Mouse (Mus musculus): ENCODE measurements at regions not wholly inside any gene's neighbourhood (a gene's known extent, or its start where the extent isn't known, plus 50 kb on each side); places are given as distances from the start of the nearest gene placed in this dataset.
A peak's percentile ranks its signal among the peaks of the same experiment; 100 is the strongest.

DNA sequence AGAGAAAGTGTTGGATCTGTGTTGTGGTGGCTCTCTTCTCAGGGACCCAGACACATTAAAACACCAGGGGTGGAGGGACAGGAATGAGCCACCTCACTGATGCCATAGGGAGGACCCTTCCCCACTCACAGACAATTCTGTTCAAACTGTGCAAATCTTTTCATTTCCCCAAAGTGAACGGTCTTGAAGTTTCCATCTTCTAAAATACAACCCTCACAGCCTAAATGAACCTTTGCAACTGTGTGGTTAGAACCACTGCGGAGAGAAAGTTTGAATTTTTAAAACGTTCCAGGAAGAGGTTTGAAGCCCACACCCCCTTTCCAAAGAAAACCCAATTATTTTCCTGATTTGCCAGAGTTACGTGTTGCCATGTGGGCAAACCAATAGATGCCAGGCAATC is 467.7 kb downstream of the Vrk1 start:
- Histone ChIP-seq H3K27ac (replicated peaks) (no peak overlapping the region), H3K4me3 (no peak overlapping the region), H3K4me2 (peak overlapping the region; percentile 49), H3K27me3 (peaks cover 9% of the 10 kb centered on the region), H3K9ac (no peak overlapping the region), H3K9me3 (no peaks in the 10 kb centered on the region), H3K4me1 (replicated peaks) (peaks cover 51% of the 10 kb centered on the region), H3K36me3 (no peaks in the 10 kb centered on the region)
- 26% methylated on average over 4 of the region's 4 CpGs for WGBS
- no peak for ATAC-seq (ENCODE audit: low FRiP score, low read depth)

DNA sequence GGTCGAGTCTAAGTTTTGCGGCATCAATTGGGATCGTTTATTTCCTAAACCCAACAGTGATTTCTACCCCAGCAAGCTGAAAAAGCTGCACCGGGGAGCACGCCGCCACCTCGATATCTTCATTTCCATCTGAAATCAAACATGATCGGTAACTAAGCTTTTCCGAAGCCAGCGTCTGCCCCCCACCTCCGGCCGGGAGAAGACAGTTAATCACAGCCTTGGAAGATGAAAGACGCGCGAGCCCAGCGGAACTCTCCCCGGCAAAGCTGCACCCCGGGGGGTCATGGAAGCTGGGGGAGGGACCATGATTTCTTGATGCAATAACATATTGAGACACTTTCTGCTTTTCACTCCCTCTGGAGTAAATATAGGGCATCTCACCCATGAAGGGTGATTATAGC is 468.4 kb downstream of the Vrk1 start:
- Histone ChIP-seq H3K4me2 (peak overlapping the region; percentile 49), H3K9me3 (no peaks in the 10 kb centered on the region), H3K4me1 (replicated peaks) (peaks cover 51% of the 10 kb centered on the region), H3K9ac (no peak overlapping the region), H3K36me3 (no peaks in the 10 kb centered on the region), H3K27ac (replicated peaks) (no peak overlapping the region), H3K27me3 (peaks cover 13% of the 10 kb centered on the region), H3K4me3 (peak overlapping the region; percentile 24)
- WGBS: under 1% methylated on average over 18 of the region's 18 CpGs
- ATAC-seq (ENCODE audit: low FRiP score, low read depth): no peak

DNA sequence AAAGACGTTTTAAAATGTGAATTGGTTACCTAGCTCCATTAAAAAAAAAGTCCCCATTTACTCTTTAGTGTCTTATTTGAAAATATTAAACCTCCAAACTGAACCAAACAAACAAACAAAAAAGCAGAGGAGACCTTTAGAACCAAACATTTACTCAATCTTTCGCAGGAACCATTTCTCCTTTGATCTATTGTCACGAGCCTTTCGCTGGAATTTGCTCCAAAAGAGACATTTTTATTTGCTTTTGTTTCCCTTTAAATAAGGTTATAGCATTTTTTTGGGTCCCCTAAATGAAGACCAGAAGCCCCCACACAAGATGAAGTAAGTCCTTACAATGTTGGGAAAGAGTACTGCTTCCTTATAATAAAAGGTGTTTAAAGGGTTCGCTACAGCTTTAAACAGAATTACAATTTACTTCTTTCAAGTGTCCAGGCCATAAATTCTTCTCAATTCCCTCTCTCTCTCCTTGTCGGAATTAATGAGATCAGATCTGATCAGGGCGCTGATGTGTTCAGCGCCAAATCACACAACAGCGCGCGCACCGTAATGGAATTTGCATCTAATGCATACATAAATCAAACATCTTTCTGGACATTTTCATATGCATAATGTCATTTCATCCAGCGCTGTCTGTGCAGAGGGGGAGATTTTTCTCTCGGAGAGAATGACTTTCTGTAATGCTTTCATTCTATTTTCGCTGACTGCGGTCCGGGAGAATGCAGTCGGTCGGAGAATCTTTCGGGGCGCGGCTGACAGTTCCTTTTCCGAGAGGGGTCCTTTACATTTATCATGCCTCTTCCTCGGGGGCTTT is 469.2 kb downstream of the Vrk1 start:
- H3K9ac ChIP-seq: 0 out of 2 replicates have a peak overlapping the region, but pooled peaks have one; percentile 14
- peaks cover 13% of the 10 kb centered on the region for H3K27me3 ChIP-seq
- 1% methylated on average over 24 of the region's 24 CpGs for WGBS
- peak overlapping the region; percentile 49 for H3K27ac ChIP-seq (replicated peaks)
- no peaks in the 10 kb centered on the region for H3K9me3 ChIP-seq
- H3K36me3 ChIP-seq: no peaks in the 10 kb centered on the region
- H3K4me3 ChIP-seq: peak overlapping the region; percentile 30
- H3K4me2 ChIP-seq: peak overlapping the region; percentile 49
- ATAC-seq (ENCODE audit: low FRiP score, low read depth): no peak
- peaks cover 50% of the 10 kb centered on the region for H3K4me1 ChIP-seq (replicated peaks)

- H3K27ac ChIP-seq (replicated peaks): peak overlapping the region; percentile 49
- no peak for ATAC-seq (ENCODE audit: low FRiP score, low read depth)
- peak overlapping the region; percentile 30 for H3K4me3 ChIP-seq
- no peaks in the 10 kb centered on the region for H3K9me3 ChIP-seq
- peak overlapping the region; percentile 49 for H3K4me2 ChIP-seq
- no peaks in the 10 kb centered on the region for H3K36me3 ChIP-seq
- peak overlapping the region; percentile 14; the same call in 1 of the 2 replicates for H3K9ac ChIP-seq
- 4% methylated on average over 6 of the region's 6 CpGs for WGBS
- H3K27me3 ChIP-seq: peaks cover 13% of the 10 kb centered on the region
- peaks cover 44% of the 10 kb centered on the region for H3K4me1 ChIP-seq (replicated peaks)
Observed at GRCm38 (mm10) chr12:106479878-106480194, 469.8 kb downstream of the Vrk1 start.

GRCm38 (mm10) chr12:106480281-106481060 is 470.4 kb downstream of the Vrk1 start:
- peak overlapping the region; percentile 42; the same call in 1 of the 2 replicates for H3K27ac ChIP-seq (replicated peaks)
- peak; percentile 34; the same call in 1 of the 2 replicates for ATAC-seq (ENCODE audit: low FRiP score, low read depth)
- H3K4me1 ChIP-seq (replicated peaks): peaks cover 44% of the 10 kb centered on the region
- H3K9ac ChIP-seq: 0 out of 2 replicates have a peak overlapping the region, but pooled peaks have one; percentile 14
- H3K27me3 ChIP-seq: peaks cover 13% of the 10 kb centered on the region
- H3K9me3 ChIP-seq: no peaks in the 10 kb centered on the region
- no peak overlapping the region for H3K4me2 ChIP-seq
- H3K4me3 ChIP-seq: no peak overlapping the region
- 24% methylated on average over 12 of the region's 12 CpGs for WGBS
- no peaks in the 10 kb centered on the region for H3K36me3 ChIP-seq

GRCm38 (mm10) chr12:106501622-106502327 is 491.7 kb downstream of the Vrk1 start:
- no peaks in the 10 kb centered on the region for H3K27me3 ChIP-seq
- ATAC-seq (ENCODE audit: low FRiP score, low read depth): no peak
- no peaks in the 10 kb centered on the region for H3K4me1 ChIP-seq (replicated peaks)
- no peaks in the 10 kb centered on the region for H3K9me3 ChIP-seq
- WGBS: 38% methylated on average over 12 of the region's 12 CpGs
- H3K27ac ChIP-seq (replicated peaks): no peak overlapping the region
- H3K36me3 ChIP-seq: no peaks in the 10 kb centered on the region
- no peak overlapping the region for H3K4me3 ChIP-seq
- no peak overlapping the region for H3K9ac ChIP-seq
- H3K4me2 ChIP-seq: no peak overlapping the region

DNA sequence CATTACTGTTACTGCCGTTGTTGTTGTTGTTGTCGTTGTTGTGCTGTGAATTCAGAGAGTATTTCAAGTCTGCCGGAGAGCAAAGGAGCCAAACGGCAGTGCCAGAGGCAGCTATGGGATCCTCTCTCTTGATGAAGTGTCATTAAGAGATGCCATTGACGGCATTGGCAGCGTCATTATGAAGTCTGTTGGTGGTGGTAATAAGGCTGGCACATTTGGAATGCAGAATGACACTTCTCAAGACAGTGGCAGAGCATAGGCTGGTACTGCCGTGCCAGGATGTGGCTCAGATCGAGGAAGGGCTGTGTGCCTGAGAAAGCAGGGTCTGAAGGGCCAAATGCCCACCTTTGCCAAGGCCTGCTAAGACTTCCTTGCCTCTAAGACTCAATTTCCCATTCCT is 494.3 kb downstream of the Vrk1 start:
- no peak for ATAC-seq (ENCODE audit: low FRiP score, low read depth)
- Histone ChIP-seq H3K36me3 (no peaks in the 10 kb centered on the region), H3K9ac (no peak overlapping the region), H3K27ac (replicated peaks) (no peak overlapping the region), H3K27me3 (no peaks in the 10 kb centered on the region), H3K9me3 (no peaks in the 10 kb centered on the region), H3K4me3 (no peak overlapping the region), H3K4me2 (no peak overlapping the region), H3K4me1 (replicated peaks) (no peaks in the 10 kb centered on the region)
- 82% methylated on average over 8 of the region's 8 CpGs for WGBS

DNA sequence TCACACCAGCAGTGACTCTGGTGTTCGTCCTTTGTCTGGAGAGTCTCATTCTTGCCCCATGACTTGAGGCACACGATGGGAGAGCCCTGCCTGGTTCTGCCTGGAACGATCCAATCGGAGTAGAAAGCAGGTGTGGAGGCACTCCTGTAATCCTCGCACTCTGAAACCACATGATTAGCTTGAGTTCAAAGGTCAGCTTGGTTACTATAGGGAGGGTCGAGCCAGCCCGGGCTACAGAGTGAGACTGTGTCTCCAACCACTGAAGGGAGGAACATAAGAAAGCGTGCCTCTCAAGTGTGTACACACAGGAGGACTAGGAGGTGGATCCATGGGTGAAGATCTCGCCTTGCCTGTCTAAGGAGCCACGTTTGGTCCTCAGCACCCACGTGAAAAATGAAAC is 504.0 kb downstream of the Vrk1 start:
- H3K4me2 ChIP-seq: no peak overlapping the region
- 75% methylated on average over 11 of the region's 11 CpGs for WGBS

DNA sequence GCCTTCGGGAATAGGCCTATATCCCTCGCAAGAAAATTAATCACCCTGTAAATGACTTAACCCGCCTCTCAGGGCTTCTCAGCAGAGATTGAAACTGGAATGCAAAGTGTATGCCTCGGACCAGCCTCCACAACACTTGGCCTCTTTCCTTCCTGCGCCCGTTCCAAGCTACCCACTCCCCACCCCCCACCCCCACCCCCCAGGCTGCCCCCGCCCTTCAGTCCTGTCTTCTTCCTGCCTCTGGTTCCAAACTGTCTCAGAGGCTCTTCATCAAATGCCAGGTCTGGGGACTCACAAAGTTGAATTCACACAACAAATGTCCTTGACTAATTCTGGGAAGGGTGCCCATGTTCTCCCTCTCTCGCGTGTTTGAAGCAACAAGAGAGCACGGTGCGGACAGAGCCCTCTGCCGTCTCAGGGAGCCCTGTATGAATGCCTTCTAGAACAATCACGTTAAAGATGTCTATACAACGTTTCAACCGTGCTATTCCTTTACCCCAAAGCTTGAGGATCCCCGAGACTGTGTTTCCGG is 505.3 kb downstream of the Vrk1 start:
- Histone ChIP-seq H3K4me2 (no peak overlapping the region), H3K27me3 (no peaks in the 10 kb centered on the region), H3K36me3 (no peaks in the 10 kb centered on the region), H3K9ac (no peak overlapping the region), H3K9me3 (no peaks in the 10 kb centered on the region), H3K4me1 (replicated peaks) (no peaks in the 10 kb centered on the region), H3K4me3 (no peak overlapping the region), H3K27ac (replicated peaks) (no peak overlapping the region)
- peak; percentile 56; the same call in 1 of the 2 replicates for ATAC-seq (ENCODE audit: low FRiP score, low read depth)
- WGBS: 47% methylated on average over 17 of the region's 17 CpGs

More for the DNA sequence above, 504.0 kb downstream of the Vrk1 start:
- H3K27me3 ChIP-seq: no peaks in the 10 kb centered on the region
- no peaks in the 10 kb centered on the region for H3K36me3 ChIP-seq
- no peak for ATAC-seq (ENCODE audit: low FRiP score, low read depth)
- H3K4me1 ChIP-seq (replicated peaks): no peaks in the 10 kb centered on the region
- no peak overlapping the region for H3K4me3 ChIP-seq
- H3K9ac ChIP-seq: no peak overlapping the region
- no peak overlapping the region for H3K27ac ChIP-seq (replicated peaks)
- no peaks in the 10 kb centered on the region for H3K9me3 ChIP-seq

- Histone ChIP-seq H3K36me3 (no peaks in the 10 kb centered on the region), H3K9ac (no peak overlapping the region), H3K27ac (replicated peaks) (no peak overlapping the region), H3K4me1 (replicated peaks) (no peaks in the 10 kb centered on the region), H3K9me3 (no peaks in the 10 kb centered on the region), H3K27me3 (no peaks in the 10 kb centered on the region), H3K4me2 (no peak overlapping the region), H3K4me3 (no peak overlapping the region)
- ATAC-seq (ENCODE audit: low FRiP score, low read depth): no peak
- 68% methylated on average over 5 of the region's 5 CpGs for WGBS
Observed at GRCm38 (mm10) chr12:106519141-106519540, 509.1 kb downstream of the Vrk1 start.

DNA sequence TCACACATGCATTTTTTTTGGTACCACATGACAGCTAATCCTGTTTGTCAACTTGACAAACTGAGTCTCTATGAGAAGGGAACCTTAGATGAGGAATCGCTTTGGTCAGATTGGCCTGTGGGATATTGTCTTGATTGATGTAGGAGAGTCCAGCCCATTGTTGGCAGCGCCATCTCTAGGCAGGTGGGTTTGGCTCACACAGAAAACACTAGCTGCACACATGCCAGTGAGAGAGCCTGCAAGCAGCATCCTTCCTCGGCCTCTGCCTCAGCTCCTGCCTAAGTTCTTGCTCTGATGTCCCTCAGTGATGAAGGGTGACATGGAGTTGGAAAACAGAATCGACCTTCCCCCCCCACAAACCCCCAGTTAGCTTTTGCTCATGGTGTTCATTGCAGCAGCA is 514.4 kb downstream of the Vrk1 start:
- no peak overlapping the region for H3K4me3 ChIP-seq
- H3K27me3 ChIP-seq: no peaks in the 10 kb centered on the region
- WGBS: 74% methylated on average over 4 of the region's 4 CpGs

More for the DNA sequence above, 514.4 kb downstream of the Vrk1 start:
- peaks cover 18% of the 10 kb centered on the region for H3K4me1 ChIP-seq (replicated peaks)
- no peak for ATAC-seq (ENCODE audit: low FRiP score, low read depth)
- H3K9me3 ChIP-seq: no peaks in the 10 kb centered on the region
- no peak overlapping the region for H3K27ac ChIP-seq (replicated peaks)
- no peaks in the 10 kb centered on the region for H3K36me3 ChIP-seq
- H3K4me2 ChIP-seq: no peak overlapping the region
- H3K9ac ChIP-seq: no peak overlapping the region
